Mouse (Mus musculus): ENCODE results near the gene Efna4. TPM values are rescaled to one million over a fixed set of nuclear protein-coding genes. Genes with fewer than 3 reads are reported as not detected.

Gene Efna4
- polyA plus RNA-seq, 1 experiment = 1.1 TPM

GRCm38 (mm10) chr3:89380711-89381110, 42.9 kb upstream of the Efna4 start:
- Histone ChIP-seq H3K4me3 (ENCODE audit: insufficient read depth, low read length) (no peak overlapping the region), H3K4me1 (ENCODE audit: control insufficient read depth, insufficient read depth, low read length) (peaks cover 2% of the 10 kb centered on the region; the same call in 1 of the 2 replicates), H3K27ac (ENCODE audit: insufficient read depth, low read length) (no peak overlapping the region)
- TF ChIP-seq POLR2A (IDR thresholded peaks at IDR 0.05; ENCODE audit: extremely low read depth, insufficient read depth, low read length) = no peak
- TF ChIP-seq CTCF (IDR thresholded peaks at IDR 0.05; ENCODE audit: extremely low read depth, insufficient read depth, low read length) = no peak

- TF ChIP-seq CTCF (IDR thresholded peaks at IDR 0.05; ENCODE audit: extremely low read depth, insufficient read depth, low read length) (no peak), POLR2A (IDR thresholded peaks at IDR 0.05; ENCODE audit: extremely low read depth, insufficient read depth, low read length) (no peak)
- H3K4me3 ChIP-seq (ENCODE audit: insufficient read depth, low read length) = no peak overlapping the region
- H3K27ac ChIP-seq (ENCODE audit: insufficient read depth, low read length) = no peak overlapping the region
- peaks cover 2% of the 10 kb centered on the region; the same call in 1 of the 2 replicates for H3K4me1 ChIP-seq (ENCODE audit: control insufficient read depth, insufficient read depth, low read length)
Measured at GRCm38 (mm10) chr3:89380291-89380690, 42.5 kb upstream of the Efna4 start.

GRCm38 (mm10) chr3:89379388-89380131, 41.7 kb upstream of the Efna4 start:
- TF ChIP-seq POLR2A (IDR thresholded peaks at IDR 0.05; ENCODE audit: extremely low read depth, insufficient read depth, low read length) = no peak
- no peak for TF ChIP-seq CTCF (IDR thresholded peaks at IDR 0.05; ENCODE audit: extremely low read depth, insufficient read depth, low read length)
- H3K4me1 ChIP-seq (ENCODE audit: control insufficient read depth, insufficient read depth, low read length) = peaks cover 2% of the 10 kb centered on the region; the same call in 1 of the 2 replicates
- no peak overlapping the region for H3K27ac ChIP-seq (ENCODE audit: insufficient read depth, low read length)
- H3K4me3 ChIP-seq (ENCODE audit: insufficient read depth, low read length) = no peak overlapping the region

DNA sequence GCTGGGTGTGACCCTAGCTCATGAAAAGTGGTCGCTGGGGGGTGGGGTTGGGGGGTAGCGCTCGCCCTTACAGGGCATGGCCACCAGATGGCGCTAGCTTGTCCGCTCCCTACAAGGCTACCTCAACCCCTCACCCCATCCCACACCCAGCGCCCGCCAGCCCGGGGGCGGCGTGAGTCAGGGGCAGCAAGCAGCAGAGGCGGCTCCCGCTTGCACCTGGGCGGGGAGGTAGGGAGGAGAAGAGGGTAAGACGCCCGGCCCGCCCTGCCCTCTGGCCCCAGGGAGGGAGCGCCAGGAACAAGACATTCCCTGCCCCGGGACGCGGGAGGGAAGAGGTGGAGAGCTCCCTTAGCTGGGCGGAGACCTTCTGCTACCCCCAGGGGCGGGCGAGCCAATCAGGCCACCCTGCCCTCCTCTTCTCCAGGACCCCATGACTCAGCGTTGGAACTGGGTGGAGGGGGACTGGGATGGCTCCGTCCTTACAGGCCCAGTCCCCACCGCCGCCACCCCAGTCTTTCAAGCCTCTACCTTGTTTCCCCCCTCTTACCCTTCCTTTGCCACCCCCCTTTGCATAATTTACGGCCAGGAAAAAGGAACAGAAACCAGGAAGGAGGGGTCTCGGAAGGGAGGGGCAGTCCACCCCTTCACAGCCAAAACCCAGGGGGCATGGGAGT, 40.7 kb upstream of the Efna4 start:
- Histone ChIP-seq H3K4me3 (ENCODE audit: insufficient read depth, low read length) (peak overlapping the region; percentile 47), H3K4me1 (ENCODE audit: control insufficient read depth, insufficient read depth, low read length) (peaks cover 2% of the 10 kb centered on the region; the same call in 1 of the 2 replicates), H3K27ac (ENCODE audit: insufficient read depth, low read length) (peak overlapping the region; percentile 68)
- no peak for TF ChIP-seq POLR2A (IDR thresholded peaks at IDR 0.05; ENCODE audit: extremely low read depth, insufficient read depth, low read length)
- peak; percentile 74 for TF ChIP-seq CTCF (IDR thresholded peaks at IDR 0.05; ENCODE audit: extremely low read depth, insufficient read depth, low read length)

- Histone ChIP-seq H3K4me3 (ENCODE audit: insufficient read depth, low read length) (peak overlapping the region; percentile 47; the same call in 1 of the 2 replicates), H3K4me1 (ENCODE audit: control insufficient read depth, insufficient read depth, low read length) (peaks cover 2% of the 10 kb centered on the region; the same call in 1 of the 2 replicates), H3K27ac (ENCODE audit: insufficient read depth, low read length) (no peak overlapping the region)
- TF ChIP-seq POLR2A (IDR thresholded peaks at IDR 0.05; ENCODE audit: extremely low read depth, insufficient read depth, low read length) = no peak
- no peak for TF ChIP-seq CTCF (IDR thresholded peaks at IDR 0.05; ENCODE audit: extremely low read depth, insufficient read depth, low read length)
Measured at GRCm38 (mm10) chr3:89377831-89378230, 40.0 kb upstream of the Efna4 start.

- TF ChIP-seq POLR2A (IDR thresholded peaks at IDR 0.05; ENCODE audit: extremely low read depth, insufficient read depth, low read length) (no peak), CTCF (IDR thresholded peaks at IDR 0.05; ENCODE audit: extremely low read depth, insufficient read depth, low read length) (no peak)
- H3K27ac ChIP-seq (ENCODE audit: insufficient read depth, low read length) = no peak overlapping the region
- H3K4me1 ChIP-seq (ENCODE audit: control insufficient read depth, insufficient read depth, low read length) = peaks cover 2% of the 10 kb centered on the region; the same call in 1 of the 2 replicates
- H3K4me3 ChIP-seq (ENCODE audit: insufficient read depth, low read length) = no peak overlapping the region
Measured at GRCm38 (mm10) chr3:89373581-89374231, 35.9 kb upstream of the Efna4 start.

DNA sequence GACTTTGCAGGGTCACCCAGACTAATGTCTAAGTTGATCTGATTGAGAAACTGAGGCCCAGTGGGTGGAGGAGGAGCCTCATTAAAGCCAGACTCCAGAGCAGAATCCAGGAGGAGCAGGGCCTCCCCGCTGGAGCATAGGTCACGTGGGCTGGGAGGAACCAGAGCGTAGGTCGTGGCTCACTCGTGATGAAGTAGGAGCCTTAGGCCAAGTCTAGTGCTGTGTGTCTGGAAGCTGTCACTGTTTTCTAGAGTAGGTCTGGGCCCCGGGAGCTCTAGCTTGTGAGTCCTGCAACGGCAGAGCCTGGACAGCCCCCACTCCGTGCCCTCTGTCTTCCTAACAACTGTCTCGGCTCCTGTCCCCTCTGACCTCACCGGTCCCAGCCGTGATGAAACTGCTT, 29.5 kb upstream of the Efna4 start:
- H3K4me3 ChIP-seq (ENCODE audit: insufficient read depth, low read length) = no peak overlapping the region
- TF ChIP-seq POLR2A (IDR thresholded peaks at IDR 0.05; ENCODE audit: extremely low read depth, insufficient read depth, low read length) = no peak
- no peak for TF ChIP-seq CTCF (IDR thresholded peaks at IDR 0.05; ENCODE audit: extremely low read depth, insufficient read depth, low read length)
- no peak overlapping the region for H3K27ac ChIP-seq (ENCODE audit: insufficient read depth, low read length)
- H3K4me1 ChIP-seq (ENCODE audit: control insufficient read depth, insufficient read depth, low read length) = no peaks in the 10 kb centered on the region

DNA sequence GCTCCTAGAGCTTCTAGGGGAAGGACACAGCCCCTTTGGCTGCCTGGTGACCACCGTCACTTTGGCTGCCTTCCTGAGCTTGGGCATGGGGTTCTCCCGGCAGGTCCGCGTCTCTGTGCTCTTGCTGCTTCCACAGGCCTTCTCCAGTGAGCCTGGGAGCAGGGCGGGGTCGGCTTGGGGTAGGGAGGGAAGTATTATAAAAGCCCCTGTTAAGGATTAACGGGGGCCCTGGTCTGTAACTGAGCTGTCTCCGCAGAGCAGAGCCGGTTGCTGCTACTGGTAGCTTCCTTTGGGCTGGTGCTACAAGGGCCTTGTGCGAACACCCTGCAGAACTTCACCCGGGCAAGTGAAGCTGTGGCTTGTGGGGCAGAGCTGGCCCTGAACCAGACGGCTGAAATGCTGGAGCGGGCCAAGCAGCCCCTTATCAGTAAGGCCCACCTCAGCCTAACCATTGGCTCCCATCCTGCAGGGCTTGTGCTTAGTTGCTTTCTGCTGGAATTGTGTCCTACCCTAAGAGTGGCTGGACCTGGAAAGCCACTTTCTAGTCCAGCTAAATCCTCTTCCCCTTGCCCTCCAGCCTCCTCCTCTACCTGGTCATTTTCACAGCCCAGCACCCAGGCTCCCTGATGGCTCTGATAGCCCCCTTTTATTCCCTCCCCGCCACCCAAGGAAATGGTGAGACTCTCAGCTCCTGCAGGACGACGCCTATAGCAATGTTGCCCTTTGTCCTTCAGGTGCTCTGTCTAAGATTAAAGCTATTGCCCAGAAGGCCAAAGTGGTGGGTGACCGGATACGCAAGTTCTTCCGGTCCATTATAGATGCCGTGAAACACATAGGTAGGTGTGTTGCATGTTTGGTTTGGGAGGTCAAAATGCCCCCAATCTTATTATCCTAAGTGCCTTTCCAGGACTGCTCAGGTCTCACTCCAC, 27.9 kb upstream of the Efna4 start:
- TF ChIP-seq POLR2A (IDR thresholded peaks at IDR 0.05; ENCODE audit: extremely low read depth, insufficient read depth, low read length) = no peak
- Histone ChIP-seq H3K4me1 (ENCODE audit: control insufficient read depth, insufficient read depth, low read length) (no peaks in the 10 kb centered on the region), H3K27ac (ENCODE audit: insufficient read depth, low read length) (no peak overlapping the region), H3K4me3 (ENCODE audit: insufficient read depth, low read length) (no peak overlapping the region)

GRCm38 (mm10) chr3:89365153-89365485, 27.3 kb upstream of the Efna4 start, which contains the start of gene Dcst1:
Gene Dcst1, minus strand, starts transcription at chr3:89365253.
- Histone ChIP-seq H3K4me1 (ENCODE audit: control insufficient read depth, insufficient read depth, low read length) (no peaks in the 10 kb centered on the region), H3K4me3 (ENCODE audit: insufficient read depth, low read length) (no peak within 1 kb of the TSS), H3K27ac (ENCODE audit: insufficient read depth, low read length) (no peak within 1 kb of the TSS)
- no peak for TF ChIP-seq POLR2A (IDR thresholded peaks at IDR 0.05; ENCODE audit: extremely low read depth, insufficient read depth, low read length)
- no peak for TF ChIP-seq CTCF (IDR thresholded peaks at IDR 0.05; ENCODE audit: extremely low read depth, insufficient read depth, low read length)

Measured in cortical plate, adult 2 months (tissue).